Mouse (Mus musculus): ENCODE measurements around the gene Tmem165.

Gene Tmem165

DNA sequence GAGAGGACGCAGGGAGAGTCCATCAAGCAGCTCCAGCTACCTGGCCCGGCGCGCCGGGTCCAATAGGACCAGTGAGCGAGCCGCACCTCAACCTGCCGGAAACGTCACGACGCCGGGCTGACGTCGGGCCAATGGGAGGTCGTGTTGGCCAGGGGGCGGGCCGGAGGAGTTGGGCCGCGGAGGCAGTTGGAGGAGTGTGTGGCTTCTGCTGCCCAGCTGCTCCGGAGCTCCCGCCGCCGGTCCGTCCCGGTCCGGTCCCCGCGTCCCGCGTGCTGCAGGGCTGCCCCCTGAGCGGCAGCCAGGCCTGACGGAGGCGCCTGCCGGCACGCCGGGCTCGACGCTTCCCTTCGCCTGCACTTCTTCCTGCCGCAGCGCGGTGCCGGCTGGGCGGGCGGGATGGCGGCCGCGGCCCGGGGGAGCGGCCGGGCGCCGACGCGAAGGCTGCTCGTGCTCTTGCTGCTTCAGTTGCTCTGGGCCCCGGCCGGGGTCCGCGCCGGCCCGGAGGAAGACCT is at the start of gene Tmem165:
Gene Tmem165, plus strand, starts transcription at position 131 of the 512 bp plus-strand sequence.
- peak; percentile 92 for DNase-seq (ENCODE audit: extremely low spot score)

DNA sequence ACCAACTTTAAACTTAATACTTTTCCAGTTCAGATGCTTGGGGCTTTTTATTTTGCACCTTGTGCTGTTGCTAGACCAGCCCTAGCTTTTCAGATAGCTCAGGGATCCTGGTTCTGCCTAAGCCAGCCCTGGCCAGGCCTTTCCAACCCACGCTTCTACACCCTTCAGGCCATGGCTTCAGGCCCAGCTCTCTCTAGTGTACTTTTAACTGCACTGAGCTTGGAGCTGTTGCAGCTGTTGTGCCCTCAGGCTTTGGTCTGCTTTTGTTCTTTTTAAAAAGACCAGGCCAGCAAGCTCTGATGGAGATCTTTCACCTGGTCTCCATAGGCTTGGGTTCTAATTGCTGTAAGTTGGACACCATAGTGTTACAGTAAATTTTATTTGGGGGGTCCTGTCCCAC is 48.0 kb upstream of the Tmem165 start:
- DNase-seq (ENCODE audit: extremely low spot score) = no peak

DNA sequence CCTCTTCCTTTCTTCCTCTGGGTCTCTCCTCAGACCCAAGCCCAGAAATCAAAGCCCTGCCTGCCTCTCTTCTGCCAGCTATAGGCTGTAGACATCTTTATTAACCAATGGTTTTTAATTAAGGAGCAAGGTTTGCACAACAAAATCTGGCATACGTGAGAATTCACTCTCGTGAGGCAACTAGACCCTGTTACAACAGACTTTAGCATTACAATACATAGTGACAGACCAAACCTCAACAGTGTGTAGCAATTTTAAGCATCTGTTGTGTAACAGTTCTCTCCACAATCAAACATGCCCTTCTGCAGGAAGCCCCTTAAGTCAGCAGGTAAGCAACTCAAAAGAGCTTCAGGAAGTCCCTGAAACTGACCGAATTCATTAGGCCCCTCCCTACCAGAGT is 47.4 kb upstream of the Tmem165 start:
- no peak for DNase-seq (ENCODE audit: extremely low spot score)

DNA sequence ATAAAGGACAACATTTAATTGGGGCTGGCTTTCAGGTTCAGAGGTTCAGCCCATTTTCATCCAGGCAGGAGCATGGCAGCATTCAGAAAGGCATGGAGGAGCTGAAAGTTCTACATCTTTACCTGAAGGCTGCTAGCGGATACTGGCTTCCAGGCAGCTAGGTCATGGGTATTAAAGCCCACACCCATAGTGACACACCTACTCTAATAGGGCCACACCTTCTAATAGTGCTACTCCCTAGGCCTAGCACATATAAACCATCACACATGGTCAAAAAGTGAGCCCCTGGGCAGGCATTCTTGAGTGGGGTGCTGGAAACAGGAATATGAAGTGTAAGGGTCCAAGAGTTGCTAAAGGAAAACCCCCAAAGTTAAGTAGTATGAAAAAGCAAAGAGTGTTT is 46.1 kb upstream of the Tmem165 start:
- no peak for DNase-seq (ENCODE audit: extremely low spot score)

DNA sequence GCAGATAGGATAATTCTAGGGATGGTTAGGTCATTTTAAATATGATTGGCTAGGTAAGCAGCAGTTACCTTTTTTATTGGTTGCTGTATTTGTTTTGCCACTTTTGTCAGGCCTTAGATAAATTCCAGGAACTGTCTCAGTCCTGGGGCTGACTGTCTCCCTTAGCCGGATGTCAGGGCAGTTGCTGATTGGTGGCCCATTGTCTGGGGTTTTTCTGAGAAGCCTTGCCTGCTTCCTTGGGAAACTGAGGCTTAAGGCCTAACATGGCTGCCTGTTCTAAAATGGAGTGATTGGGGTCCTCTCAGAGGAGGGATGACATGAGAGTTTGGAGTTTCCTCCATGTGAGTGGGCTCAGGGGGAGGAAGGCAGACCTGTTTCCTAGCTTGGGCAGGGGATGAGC is 45.6 kb upstream of the Tmem165 start:
- DNase-seq (ENCODE audit: extremely low spot score) = no peak

DNA sequence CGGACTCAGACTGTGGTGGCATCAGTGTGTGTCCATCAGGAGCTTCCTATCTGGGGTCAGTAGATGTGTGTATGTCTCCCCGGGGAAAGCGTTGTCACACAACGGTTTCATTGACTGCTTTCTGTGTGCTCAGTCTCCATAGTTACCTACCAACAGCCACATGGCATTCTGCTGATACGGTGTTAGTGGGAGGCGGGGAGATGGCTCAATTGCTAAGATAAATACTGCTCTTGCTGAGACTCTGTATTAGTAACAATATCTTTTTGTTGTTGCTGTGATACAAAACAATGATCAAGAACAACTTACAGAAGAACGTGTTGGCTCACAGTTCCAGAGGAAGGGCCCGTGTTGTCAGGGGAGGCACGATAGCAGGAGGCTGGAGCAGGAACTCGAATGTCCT is 45.2 kb upstream of the Tmem165 start:
- peak; percentile 14 for DNase-seq (ENCODE audit: extremely low spot score)

DNA sequence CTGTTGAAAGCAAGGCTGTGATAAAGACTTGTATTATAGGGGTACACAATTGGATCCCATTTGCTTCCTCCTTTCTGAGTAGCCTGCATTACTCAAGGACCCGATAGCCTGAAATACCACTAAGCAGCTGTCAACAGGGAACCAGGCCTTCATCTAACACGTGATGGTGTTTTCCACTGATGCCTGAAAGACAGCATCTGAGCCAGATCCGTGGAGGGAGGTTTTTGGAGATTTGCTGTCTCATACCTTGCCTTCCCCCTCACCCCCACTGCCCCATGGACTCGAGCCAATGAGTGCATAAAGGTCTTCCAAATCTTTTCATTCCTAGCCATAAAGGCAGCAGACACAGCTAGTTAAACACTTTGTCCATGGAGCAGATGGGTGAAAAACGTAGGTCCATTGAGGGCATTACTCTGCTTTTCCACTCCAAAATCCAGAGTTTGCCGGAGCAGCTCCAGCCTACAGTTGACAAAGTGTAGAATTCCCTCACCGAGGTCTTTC is 44.5 kb upstream of the Tmem165 start:
- no peak for DNase-seq (ENCODE audit: extremely low spot score)

DNA sequence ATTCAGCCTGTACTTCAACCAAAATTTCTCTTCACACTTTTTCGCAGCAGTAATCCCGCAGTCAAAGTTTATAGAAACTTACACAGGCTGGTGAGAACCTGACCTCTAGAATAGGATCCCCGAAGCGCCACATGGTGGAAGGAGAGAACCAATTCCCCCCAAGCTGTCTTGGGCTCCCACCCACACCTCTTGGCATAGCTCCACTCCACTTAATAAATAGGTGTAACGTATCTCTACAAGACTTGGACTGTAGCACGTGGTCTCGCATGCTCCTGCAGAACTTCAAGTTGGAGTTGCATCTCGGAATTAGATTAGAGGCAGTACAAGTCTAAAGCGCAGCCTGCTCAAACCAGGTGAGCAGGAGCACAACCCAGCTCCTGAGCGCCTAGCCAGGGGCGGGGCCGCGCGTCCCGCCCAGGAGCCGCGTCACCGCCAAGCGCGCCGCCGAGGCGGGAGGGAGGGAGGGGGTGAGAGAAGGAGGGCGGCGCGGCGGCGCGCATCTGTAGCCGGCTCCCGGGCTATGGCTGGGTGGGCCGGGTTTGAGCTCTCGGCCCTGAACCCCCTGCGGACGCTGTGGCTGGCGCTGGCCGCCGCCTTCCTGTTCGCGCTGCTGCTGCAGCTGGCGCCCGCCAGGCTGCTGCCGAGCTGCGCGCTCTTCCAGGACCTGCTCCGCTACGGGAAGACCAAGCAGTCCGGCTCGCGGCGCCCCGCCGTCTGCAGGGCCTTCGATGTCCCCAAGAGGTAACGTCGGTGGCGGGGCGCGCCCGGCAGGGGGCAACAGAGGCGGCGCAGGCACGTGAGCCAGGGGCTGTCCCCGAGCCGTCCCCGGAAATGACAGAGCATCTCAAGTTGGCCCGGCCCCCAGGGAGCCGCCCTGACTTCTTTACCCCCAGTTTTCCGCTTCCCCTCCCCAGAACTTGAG is 43.6 kb upstream of the Tmem165 start, which contains the start of gene Srd5a3:
Gene Srd5a3, plus strand, starts transcription at position 464 of the 922 bp plus-strand sequence.
- peak; percentile 96 for DNase-seq (ENCODE audit: extremely low spot score)

DNA sequence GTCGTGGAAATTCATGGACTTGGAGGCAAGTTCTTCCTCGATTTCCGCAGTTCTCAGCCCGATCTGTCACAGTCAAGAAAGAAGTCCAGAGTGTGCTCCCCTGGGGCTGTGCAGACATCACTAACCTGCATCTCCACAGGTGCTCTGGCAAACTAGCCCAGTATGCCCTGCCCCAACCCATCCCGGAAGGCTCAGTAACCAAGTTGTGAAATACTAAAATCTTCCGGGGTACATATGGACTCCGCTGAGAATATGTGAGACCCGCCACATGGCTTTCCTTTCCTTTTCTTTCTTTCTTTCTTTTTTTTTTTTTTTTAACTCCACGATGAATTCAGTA is 43.0 kb upstream of the Tmem165 start:
- DNase-seq (ENCODE audit: extremely low spot score) = no peak

DNA sequence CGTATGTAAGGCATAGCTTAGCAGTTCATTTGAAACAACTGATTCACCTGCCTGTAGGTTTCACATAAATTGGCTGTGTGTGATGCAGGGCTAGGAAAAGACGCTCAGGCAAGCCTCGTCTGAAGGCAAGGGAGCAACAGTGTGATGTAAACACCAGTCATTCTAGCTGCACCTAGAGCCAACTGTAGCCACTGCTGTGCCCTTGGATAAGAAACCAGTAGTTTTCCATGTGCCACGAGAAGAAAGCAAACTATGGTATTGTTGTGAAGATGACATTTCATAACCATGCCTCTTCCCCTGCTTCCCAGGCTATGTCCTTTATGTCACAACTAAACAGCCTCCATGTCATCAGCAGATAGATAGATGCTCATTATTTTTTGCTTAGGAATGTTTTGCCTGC is 40.3 kb upstream of the Tmem165 start:
- no peak for DNase-seq (ENCODE audit: extremely low spot score)

DNA sequence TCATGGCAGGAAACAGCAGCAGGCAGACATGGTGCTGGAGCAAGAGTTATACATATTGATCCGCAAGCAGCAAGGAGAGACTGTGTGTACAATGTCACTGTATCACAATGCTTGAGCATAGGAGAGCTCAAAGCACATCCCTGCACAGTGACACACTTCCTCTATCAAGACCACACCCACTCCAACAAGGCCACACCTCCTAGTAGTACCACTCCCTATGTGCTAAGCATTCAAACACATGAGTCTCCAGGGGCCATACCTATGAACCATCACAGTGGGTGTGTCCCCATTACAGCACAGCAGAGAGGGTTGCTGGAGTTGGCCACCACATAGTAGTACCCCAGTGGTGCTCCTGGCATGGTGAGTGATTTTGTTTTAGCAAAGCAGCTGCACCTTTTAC is 37.3 kb upstream of the Tmem165 start:
- no peak for DNase-seq (ENCODE audit: extremely low spot score)

DNA sequence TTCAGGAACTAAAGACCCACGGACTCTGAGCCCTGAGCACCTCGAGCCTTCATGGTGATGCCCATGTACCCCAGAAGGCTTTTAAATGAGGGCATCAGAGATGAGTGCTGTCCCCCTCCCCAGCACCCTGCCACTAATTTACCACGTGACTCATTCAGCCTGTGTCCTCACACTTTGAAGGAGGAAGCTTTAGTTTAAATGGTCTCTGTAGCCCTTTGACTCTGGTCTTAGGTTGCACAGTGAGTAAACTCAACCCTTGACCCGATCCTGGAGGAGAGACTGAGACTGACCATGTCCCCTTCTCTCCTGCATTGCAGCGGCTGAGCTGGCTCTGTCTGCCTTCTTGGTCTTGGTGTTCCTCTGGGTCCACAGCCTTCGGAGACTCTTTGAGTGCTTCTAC is 34.2 kb upstream of the Tmem165 start:
- DNase-seq (ENCODE audit: extremely low spot score) = no peak

DNA sequence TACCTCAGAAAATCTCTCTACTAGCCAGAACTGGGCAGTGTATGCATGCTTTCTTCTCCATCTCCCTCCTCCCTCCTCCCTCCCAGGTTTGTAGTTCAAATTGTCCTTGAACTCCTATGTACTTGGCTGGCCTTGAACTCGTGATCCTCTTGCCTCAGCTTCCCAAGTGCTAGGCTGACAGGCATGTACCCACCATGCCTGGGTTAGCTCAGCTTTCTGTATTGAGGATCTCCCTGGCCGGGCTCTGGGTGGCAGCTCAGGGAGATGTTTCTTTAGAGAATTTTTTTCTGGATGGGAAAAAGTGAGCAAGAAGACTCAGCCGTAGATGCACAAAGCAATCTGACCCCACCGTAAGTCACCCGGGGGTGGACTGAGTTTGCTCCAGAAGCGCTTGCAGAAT is 30.7 kb upstream of the Tmem165 start:
- no peak for DNase-seq (ENCODE audit: extremely low spot score)

DNA sequence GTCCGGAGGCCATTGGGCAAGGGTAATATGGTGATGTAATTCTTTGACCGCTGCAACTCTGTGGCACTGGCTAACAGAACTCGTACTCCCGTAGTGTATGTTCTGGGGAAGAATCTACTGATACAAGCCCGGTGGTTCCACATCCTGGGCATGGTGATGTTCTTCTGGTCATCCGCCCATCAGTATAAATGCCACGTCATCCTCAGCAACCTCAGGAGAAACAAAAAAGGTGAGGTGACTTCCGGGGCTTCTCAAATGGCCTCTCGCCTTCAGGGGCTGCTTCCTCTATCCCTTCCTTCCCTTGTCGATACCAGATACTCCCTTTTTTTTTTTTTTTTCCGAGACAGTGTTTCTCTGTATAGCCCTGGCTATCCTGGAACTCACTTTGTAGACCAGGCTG is 30.2 kb upstream of the Tmem165 start:
- DNase-seq (ENCODE audit: extremely low spot score) = no peak

DNA sequence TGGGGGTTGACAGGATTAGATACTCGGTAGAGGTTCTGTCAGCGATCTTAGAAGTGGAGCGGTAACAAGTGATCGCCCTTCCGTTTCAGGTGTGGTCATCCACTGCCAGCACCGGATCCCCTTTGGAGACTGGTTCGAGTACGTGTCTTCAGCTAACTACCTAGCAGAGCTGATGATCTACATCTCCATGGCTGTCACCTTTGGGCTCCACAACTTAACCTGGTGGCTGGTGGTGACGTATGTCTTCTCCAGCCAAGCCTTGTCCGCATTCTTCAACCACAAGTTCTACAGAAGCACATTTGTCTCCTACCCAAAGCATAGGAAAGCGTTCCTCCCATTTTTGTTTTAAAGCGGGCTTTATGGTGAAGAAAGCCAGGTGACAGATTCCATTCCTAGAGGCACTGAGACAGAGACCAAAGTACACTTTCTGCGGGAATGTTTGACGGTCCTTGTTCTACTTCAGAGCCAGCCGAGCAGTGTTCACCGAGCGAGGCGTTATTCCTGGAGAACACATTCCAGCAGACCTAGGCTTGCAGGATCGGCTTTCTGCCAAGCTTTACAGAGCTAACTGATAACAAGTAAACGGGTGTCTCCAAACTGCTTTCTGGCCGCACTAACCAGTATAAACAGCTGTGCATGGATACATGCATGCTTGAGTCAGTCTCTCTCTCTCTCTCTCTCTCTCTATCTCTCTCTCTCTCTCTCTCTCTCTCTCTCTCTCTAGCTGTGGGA is 29.1 kb upstream of the Tmem165 start:
- no peak for DNase-seq (ENCODE audit: extremely low spot score)

DNA sequence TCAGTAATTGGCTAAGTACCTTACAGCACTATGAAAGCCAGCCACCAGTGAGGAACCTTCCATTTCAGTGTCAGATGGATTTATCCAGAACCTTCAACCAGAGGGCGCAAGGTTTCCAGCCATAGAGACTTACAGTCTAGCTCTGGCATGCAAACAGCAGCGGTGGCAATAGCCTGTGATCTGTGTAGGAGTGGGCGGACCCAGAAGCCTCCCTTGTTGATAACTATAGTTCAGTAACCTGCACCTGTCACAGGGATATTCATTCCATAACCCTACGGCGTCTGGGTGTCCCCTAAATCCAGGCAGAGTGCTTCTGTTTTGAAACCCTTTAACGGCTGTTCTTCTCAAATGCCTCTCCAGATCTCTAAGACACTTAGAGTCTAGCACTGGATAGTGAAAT is 24.1 kb upstream of the Tmem165 start:
- DNase-seq (ENCODE audit: extremely low spot score) = no peak

DNA sequence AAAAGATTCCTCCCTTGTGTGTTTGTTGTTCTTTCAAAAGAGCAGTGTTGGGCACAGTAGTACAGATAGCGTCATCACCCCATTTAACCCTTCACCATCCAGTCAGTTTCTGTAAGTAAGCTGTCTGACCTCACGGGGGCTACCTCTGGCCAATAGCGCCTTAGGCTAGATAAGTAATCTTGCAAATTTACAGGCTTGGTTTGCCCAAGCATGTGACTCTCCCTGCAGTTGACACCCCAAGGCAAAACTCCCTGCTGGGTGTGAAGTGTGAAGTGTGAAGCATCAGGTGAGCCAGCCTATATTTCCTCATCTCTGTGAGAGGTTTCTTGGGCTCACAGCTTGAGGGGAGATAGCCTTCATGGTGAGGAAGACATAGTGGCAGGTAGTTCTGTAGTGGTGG is 23.6 kb upstream of the Tmem165 start:
- DNase-seq (ENCODE audit: extremely low spot score) = no peak

DNA sequence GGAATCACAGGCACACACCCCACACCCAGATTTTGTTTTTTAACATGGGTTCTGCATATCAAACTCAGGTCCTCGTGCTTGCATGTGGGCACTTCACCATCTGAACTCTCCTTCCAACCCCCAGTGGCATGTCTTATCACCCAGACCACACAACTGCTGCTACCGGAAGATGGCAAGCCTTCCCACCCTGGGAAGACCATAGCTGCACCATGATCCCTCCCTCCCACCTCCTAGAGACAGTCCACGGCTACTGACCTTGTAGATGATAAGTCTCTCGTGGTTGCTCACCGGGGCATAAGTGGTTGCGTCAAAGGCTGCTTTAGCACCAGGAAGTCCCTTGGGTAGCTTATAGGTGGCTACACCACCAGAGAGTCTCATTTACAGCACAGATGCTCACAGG is 22.2 kb upstream of the Tmem165 start:
- DNase-seq (ENCODE audit: extremely low spot score) = no peak

DNA sequence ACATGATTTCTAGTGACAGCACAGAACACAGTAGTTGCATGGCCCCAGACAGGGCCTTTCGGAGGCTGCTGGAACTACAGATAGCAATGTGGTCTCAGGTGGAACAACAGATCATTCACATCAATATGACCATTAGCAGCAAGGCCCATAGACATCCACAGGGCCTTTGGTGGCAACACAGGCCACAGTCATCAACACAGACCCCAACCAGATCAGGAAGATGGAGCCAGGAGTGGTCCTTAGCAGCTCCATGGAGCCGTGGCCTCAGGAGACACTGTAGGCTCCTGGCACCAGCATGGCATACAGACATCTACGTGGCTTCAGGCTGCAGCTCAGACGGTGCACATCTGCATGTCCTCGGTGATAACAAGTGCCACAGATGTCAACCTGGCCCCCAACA is 20.8 kb upstream of the Tmem165 start:
- DNase-seq (ENCODE audit: extremely low spot score) = no peak

DNA sequence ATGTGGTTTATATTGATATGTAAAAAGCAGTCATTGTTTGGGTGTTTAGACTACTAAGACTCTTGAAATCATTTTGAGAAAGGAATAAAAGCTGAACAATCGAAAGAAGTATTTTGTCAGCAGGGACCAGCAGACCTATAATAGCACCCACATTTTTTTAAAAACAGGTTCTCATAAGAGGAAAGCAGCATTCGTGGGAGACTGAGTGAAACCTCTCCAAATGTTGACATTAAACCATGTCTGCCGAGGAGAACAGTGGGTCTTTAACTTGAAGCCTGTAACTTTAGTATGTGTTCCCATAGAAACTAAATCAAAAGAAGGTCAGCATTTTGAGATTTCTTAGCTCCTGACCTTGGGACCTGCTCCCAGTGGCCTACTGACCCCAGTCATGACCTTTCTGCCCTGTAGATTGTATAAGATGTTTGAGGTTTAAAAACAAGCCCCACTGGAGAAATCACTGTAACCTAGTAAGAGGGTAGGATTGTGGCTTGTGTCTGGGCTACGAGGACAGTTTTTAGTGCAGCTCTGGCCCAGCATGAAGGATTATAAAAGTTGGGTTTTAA is 19.8 kb upstream of the Tmem165 start:
- peak; percentile 49 for DNase-seq (ENCODE audit: extremely low spot score)

DNA sequence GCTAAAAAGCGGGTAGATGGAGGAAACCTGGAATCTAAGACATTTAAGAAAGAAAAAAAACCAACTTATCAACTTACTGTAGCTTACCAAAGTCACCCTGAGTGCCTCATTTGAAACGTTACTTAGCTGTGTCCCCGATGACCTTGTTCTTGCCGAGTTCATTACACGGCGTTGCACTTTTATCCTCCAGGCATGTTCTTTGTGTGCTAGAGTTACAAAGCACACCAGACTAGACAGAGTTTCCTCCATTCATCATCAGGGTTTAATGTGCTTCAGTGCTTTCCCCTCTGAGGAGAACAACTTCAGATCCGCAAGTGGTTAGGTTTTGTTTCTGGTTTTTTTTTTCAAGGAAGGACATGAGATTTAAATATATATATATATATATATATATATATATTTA is 18.9 kb upstream of the Tmem165 start:
- DNase-seq (ENCODE audit: extremely low spot score) = no peak

DNA sequence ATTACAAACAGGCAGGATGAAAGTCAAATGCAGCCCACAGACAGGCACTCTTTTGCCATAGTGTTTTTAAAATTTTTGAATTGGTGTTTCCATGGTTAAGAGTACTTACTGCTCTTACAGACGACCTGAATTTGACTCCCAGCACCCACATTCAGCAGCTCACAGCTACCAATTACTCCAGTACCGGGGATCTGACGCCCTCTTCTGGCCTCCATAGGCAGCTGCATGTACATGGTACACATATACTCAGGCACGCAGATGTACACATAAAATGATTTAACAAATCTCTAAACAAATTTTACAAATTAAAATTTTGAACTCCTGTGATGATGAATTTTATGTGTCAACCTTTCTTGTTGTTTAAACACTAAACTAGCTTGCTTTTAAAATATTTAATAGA is 13.2 kb upstream of the Tmem165 start:
- DNase-seq (ENCODE audit: extremely low spot score) = no peak

All from embryo, embryonic 9.5 days (tissue).